Mouse (Mus musculus) brain, embryonic 14.5 days (tissue): Measurements from ENCODE around the gene Vps13a.
A peak's percentile ranks its signal among the peaks of the same experiment; 100 is the strongest.

Experiments used
- CTCF ChIP-seq: fragments of 200-500 bp; IDR thresholded peaks from 2 replicates; pipeline ENCODE4 v1.5.1; 2012; ENCODE audit warnings: inconsistent platforms, mild to moderate bottlenecking, moderate library complexity, borderline replicate concordance; ENCODE audit not compliant: insufficient read depth, insufficient read length; ENCODE audit errors: extremely low read depth
- POLR2A ChIP-seq: fragments of 200-500 bp; IDR thresholded peaks from 2 replicates; pipeline ENCODE4 v1.6.1; 2012; ENCODE audit warnings: mild to moderate bottlenecking, inconsistent platforms, borderline replicate concordance; ENCODE audit not compliant: poor library complexity, insufficient read depth, insufficient read length, severe bottlenecking; ENCODE audit errors: extremely low read depth

- TF ChIP-seq CTCF (peak; percentile 93), POLR2A (no peak)
Observed at GRCm38 (mm10) chr19:16599298-16599970, 181.3 kb downstream of the Vps13a start.
